Mouse (Mus musculus) liver, embryonic 16.5 days (tissue): ENCODE measurements around the gene Rhox1. TPM values are rescaled to one million over a fixed set of nuclear protein-coding genes. Genes with fewer than 3 reads are reported as not detected.
"Not testable (repeated sequence)": the region's sequence is repeated elsewhere in the genome, so short reads cannot be mapped to it uniquely, and the experiment has no call there.

ENCODE experiments used
- ATAC-seq: fragments of 200-750 bp; cut with Nextera tagmentation; 2 replicates; pipeline ENCODE4 v1.8.0; 2017; ENCODE audit warnings: low read depth, mild to moderate bottlenecking, moderate number of reproducible peaks, moderate library complexity
- H3K27ac ChIP-seq: fragments of 300-500 bp; sonication (generic); 2 replicates; pipeline ENCODE4 v1.5.1; 2014; ENCODE audit warnings: mild to moderate bottlenecking, low read length
- H3K27me3 ChIP-seq: fragments of 300-500 bp; sonication (generic); 2 replicates; pipeline ENCODE4 v1.6.1; 2014; ENCODE audit warnings: low read depth, low read length, mixed read lengths; ENCODE audit not compliant: control insufficient read depth, insufficient read depth
- H3K36me3 ChIP-seq: fragments of 300-500 bp; sonication (generic); 2 replicates; pipeline ENCODE4 v1.6.1; 2014; ENCODE audit warnings: mild to moderate bottlenecking; ENCODE audit not compliant: control insufficient read depth, insufficient read depth
- H3K4me1 ChIP-seq: fragments of 300-500 bp; sonication (generic); 2 replicates; pipeline ENCODE4 v1.6.1; 2014; ENCODE audit warnings: low read depth, low read length, mixed read lengths; ENCODE audit not compliant: control insufficient read depth
- H3K4me2 ChIP-seq: fragments of 300-500 bp; sonication (generic); 2 replicates; pipeline ENCODE4 v1.6.1; 2014; ENCODE audit warnings: low read depth, low read length, mixed read lengths
- H3K4me3 ChIP-seq: fragments of 300-500 bp; sonication (generic); 2 replicates; pipeline ENCODE4 v1.5.1; 2014; ENCODE audit warnings: low read depth, mild to moderate bottlenecking, low read length
- H3K9ac ChIP-seq: fragments of 300-500 bp; sonication (generic); 2 replicates; pipeline ENCODE4 v1.6.1; 2014; ENCODE audit warnings: low read depth, low read length
- H3K9me3 ChIP-seq: fragments of 300-500 bp; sonication (generic); replicated peaks from 2 replicates; pipeline ENCODE4 v1.6.1; 2016; ENCODE audit warnings: low read length; ENCODE audit not compliant: control insufficient read depth
- WGBS: fragments of 180-500 bp; shearing (Covaris S2); extraction: QIAGEN DNeasy Blood & Tissue Kit; methylation state at CpG from one replicate; pipeline ENCODE4 v1.1.7; 2014; ENCODE audit not compliant: insufficient replicate concordance; 5-methylcytosine and 5-hydroxymethylcytosine counted together
- polyA plus RNA-seq: library from polyadenylated mRNA; unstranded; fragments of >200 nt; fragmentation: Nextera tagmentation; extraction: Ambion mirVana; gene quantifications from 2 replicates; pipeline ENCODE4 v1.2.1, GENCODE M21; 2015

Gene Rhox1
- polyA plus RNA-seq, 1 experiment from 2014 or later: not detected

- ATAC-seq, H3K27me3 ChIP-seq, H3K4me3 ChIP-seq, H3K9ac ChIP-seq, H3K36me3 ChIP-seq, H3K4me1 ChIP-seq, H3K4me2 ChIP-seq, H3K27ac ChIP-seq, H3K9me3 ChIP-seq: not testable (repeated sequence)
- WGBS: 31% methylated on average over 8 of the region's 8 CpGs
Observed at GRCm38 (mm10) chrX:37184401-37184800, 37.7 kb downstream of the Rhox1 start.

GRCm38 (mm10) chrX:37168742-37169141 lies 53.3 kb downstream of the Rhox1 start, which contains the start of gene Akap14:
Gene Akap14, minus strand, starts transcription at chrX:37168842.
- Histone ChIP-seq H3K36me3 (no peaks in the 10 kb centered on the region), H3K4me1 (no peaks in the 10 kb centered on the region), H3K4me3 (no peak within 1 kb of the TSS), H3K27ac (no peak within 1 kb of the TSS), H3K9me3 (no peaks in the 10 kb centered on the region), H3K4me2 (no peak within 1 kb of the TSS), H3K27me3 (no peaks in the 10 kb centered on the region), H3K9ac (no peak within 1 kb of the TSS)
- no peak for ATAC-seq
- 55% methylated on average over 5 of the region's 5 CpGs for WGBS

- no peak overlapping the region for H3K4me2 ChIP-seq
- no peak overlapping the region for H3K4me3 ChIP-seq
- H3K36me3 ChIP-seq: no peaks in the 10 kb centered on the region
- H3K27ac ChIP-seq: no peak overlapping the region
- H3K4me1 ChIP-seq: no peaks in the 10 kb centered on the region
- 31% methylated on average over 3 of the region's 3 CpGs for WGBS
- no peak for ATAC-seq
- H3K9ac ChIP-seq: no peak overlapping the region
- no peaks in the 10 kb centered on the region for H3K27me3 ChIP-seq
- H3K9me3 ChIP-seq: no peaks in the 10 kb centered on the region
Observed at GRCm38 (mm10) chrX:37167085-37167484, 55.0 kb downstream of the Rhox1 start.

Other genes with a start within 250 kb of the Rhox1 start
- gene Sept6, start 230.5 kb downstream of the Rhox1 start, polyA plus RNA-seq: 4.0 and 4.3 TPM in 2 replicates
- not detected in 2 replicates for gene Sowahd, start 173.4 kb downstream of the Rhox1 start, polyA plus RNA-seq
- 281 and 327 TPM in 2 replicates for gene Rpl39, start 136.9 kb downstream of the Rhox1 start, polyA plus RNA-seq
- 8.9 and 9.7 TPM in 2 replicates for gene Upf3b, start 111.9 kb downstream of the Rhox1 start, polyA plus RNA-seq
- 5.1 and 5.4 TPM in 2 replicates for gene Nkap, start 95.5 kb downstream of the Rhox1 start, polyA plus RNA-seq
- gene Akap14, start 53.4 kb downstream of the Rhox1 start, polyA plus RNA-seq: 0.05 TPM in 1 of 2 replicates, not detected in the other
- 213 and 241 TPM in 2 replicates for gene Ndufa1, start 31.1 kb downstream of the Rhox1 start, polyA plus RNA-seq
- gene Rnf113a1, start 31.0 kb downstream of the Rhox1 start, polyA plus RNA-seq: 2.2 and 2.4 TPM in 2 replicates
- gene Gm9, start 11.2 kb downstream of the Rhox1 start, polyA plus RNA-seq: not detected in 2 replicates
- not detected in 2 replicates for gene Rhox2a, start 22.7 kb upstream of the Rhox1 start, polyA plus RNA-seq
- gene Rhox3a, start 27.7 kb upstream of the Rhox1 start, polyA plus RNA-seq: not detected in 2 replicates
- gene Rhox4a, start 43.1 kb upstream of the Rhox1 start, polyA plus RNA-seq: not detected in 2 replicates
- not detected in 2 replicates for gene Rhox3a2, start 157.8 kb upstream of the Rhox1 start, polyA plus RNA-seq
- not detected in 2 replicates for gene Rhox4a2, start 168.6 kb upstream of the Rhox1 start, polyA plus RNA-seq
- gene Rhox2b, start 189.8 kb upstream of the Rhox1 start, polyA plus RNA-seq: not detected in 2 replicates
- gene Rhox4b, start 210.2 kb upstream of the Rhox1 start, polyA plus RNA-seq: not detected in 2 replicates
- gene Rhox2c, start 231.4 kb upstream of the Rhox1 start, polyA plus RNA-seq: not detected in 2 replicates
- gene Rhox3c, start 236.3 kb upstream of the Rhox1 start, polyA plus RNA-seq: not detected in 2 replicates